Mouse (Mus musculus) frontal cortex, adult (tissue): ENCODE data around the gene Gm28230.

Experiments
- ATAC-seq: cut with Nextera tagmentation; 2 replicates; pipeline ENCODE4 v1.9.2; 2017; ENCODE audit warnings: mild to moderate bottlenecking, moderate library complexity, mixed read lengths; ENCODE audit not compliant: low TSS enrichment

The Gm28230 gene

DNA sequence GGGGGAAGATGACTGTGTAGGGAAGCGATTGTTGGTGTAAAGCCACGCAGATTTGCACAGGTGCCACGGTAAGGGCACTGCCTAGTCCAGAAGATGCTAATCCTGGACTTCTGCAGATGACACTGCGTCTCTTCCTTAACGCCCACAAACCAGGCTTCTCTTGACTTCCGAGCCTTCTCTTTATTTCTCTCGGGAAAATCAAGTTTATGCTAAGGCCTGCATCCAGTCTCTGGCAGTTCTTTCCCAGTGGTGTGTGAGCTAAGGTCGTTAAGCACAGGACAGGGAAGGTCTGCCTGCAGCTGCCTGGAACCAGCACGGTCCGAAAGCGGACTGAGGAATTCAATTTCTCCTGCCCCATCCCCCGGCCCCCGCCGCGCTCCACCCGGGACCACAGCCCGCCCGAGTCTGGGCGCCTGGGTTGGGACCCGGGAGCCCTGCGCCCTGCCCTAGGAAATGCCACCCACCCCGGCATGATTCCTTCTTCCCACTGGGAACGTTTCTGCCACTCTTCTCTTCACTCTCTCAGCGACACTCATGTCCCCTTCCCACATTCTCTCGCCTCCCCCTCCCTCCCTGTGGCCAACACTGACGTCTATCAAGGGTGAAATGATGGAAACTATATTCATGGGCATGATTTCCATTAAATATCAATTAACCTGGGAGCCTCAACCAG, 22.7 kb upstream of the Gm28230 start:
- ATAC-seq = no peak

DNA sequence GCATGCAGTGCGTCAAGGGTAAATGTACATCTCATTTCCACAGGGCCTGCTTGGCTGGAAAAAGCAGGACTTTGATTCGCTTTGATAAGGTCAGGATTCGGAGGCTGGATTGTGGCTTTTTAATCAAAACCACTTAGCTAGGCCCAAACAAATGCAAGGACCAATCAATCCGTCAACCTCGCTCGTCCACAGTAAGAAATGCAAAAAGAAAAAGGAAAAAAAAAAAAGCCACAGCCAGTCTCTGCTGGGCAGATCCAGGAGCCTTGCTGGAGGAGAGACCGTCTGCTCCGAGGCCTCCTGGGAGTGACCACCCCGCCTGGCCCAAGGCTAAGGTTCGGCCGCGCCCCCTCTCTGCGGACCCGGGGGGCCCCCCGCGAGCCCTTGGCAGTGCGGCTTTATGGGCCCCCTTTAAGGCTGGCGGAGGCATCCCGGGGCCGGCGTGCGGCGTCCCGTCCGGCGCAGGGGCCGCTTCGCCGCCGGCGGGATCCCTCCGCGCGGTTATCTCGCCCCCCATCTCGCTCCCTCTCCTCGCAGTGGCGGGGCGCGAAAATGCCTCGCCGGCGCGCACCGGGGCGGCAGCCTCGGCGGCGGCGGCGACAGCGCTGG, 22.0 kb upstream of the Gm28230 start, which contains the start of gene Hoxd8:
Gene Hoxd8 (plus strand): TSS at position 223 of the 606 bp plus-strand sequence.
- no peak for ATAC-seq

GRCm38 (mm10) chr2:74704999-74705466, 21.5 kb upstream of the Gm28230 start:
- ATAC-seq = no peak

DNA sequence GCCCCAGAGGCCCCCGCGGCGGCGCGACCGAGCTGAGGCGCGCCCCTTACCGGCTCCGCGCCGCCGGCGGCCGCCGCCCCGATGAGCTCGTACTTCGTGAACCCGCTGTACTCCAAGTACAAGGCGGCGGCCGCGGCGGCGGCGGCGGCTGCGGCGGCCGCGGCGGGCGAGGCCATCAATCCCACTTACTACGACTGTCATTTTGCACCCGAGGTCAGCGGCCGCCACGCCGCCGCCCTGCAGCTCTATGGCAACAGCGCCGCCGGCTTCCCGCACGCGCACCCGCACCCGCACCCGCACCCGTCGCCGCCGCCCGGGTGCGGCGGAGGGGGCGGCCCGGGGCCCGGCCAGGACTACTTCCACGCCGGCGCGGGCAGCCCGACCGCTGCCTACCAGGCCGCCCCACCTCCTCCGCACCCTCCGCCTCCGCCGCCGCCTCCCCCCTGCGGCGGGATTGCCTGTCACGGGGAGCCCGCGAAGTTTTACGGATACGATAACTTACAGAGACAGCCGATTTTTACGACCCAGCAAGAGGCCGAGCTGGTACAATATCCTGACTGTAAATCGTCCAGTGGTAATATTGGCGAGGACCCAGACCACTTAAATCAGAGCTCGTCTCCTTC, 20.9 kb upstream of the Gm28230 start:
- no peak for ATAC-seq

- no peak for ATAC-seq
These were observed 20.1 kb upstream of the Gm28230 start for GRCm38 (mm10) chr2:74706393-74706960.

GRCm38 (mm10) chr2:74707599-74707998, 18.9 kb upstream of the Gm28230 start:
- no peak for ATAC-seq

DNA sequence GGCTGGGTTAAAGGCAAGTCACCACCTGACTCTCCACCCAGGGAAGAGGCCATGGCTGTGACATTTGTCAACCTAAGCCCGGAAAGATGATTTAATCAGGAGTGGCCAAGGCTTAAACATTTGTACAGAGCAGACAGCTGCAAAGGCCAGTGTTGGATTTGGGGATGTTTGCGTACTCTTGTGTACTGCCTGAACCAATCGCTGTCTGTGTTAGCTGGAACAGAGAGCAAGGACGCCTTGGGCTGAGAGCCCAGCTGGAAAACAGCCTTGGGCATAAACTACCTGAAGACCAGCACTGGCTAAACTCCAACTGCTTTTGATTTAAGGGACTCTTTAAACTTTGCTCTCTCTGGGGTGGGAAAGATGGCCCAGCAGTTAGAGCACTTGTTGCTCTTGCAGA, 17.9 kb upstream of the Gm28230 start:
- no peak for ATAC-seq

- no peak for ATAC-seq
These were observed 16.8 kb upstream of the Gm28230 start for GRCm38 (mm10) chr2:74709465-74710419.

- no peak for ATAC-seq
These were observed 15.5 kb upstream of the Gm28230 start for GRCm38 (mm10) chr2:74710929-74711543.

- no peak for ATAC-seq
These were observed 14.6 kb upstream of the Gm28230 start, which contains the start of the genes Hoxd3 and Hoxd4 for GRCm38 (mm10) chr2:74711721-74712621. Hoxd3 (plus strand) TSS chr2:74711927. Hoxd4 (plus strand) TSS chr2:74711929.

DNA sequence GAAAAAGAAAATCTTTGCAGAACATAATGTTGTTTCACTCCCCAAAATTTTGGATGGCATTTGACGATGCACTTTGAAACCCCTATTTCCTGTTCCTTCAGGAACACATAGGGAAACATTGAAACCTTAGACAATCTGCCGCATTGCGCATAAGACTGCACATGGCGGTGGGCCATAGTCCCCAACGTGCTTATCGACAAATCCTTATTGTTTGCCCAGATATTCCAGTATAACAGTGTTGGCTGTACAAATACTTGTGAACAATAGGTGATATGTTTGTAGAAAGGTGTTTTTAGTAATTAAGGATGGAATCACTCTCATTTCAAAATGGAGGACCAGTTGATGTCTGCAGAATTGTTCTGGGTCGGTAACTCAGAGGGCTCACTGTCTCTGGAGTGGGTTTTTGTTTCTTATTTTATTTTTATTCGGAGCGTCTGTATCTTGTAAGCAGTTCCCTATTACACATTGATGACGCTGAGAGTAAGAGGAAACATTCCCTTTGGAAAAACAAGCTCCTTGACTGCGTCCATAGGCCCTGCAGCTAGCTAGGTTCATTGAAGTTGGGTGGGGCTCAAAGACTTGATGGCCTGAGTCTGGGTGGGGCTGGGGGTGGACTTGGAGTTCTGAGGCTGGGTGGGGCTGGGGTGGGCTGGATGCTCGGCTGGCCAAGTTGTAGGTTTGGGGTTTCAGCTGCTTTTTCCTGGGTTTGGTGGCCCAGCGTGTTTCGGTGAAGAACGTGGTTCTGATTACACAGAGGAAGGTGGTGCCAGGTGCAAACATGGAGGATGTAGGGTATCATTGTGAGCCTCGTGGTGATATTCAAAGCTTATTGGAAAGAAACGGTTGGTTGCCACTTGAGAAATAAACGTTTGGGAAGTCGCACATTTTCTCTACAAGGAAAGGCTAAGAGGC, 13.0 kb upstream of the Gm28230 start:
- no peak for ATAC-seq

GRCm38 (mm10) chr2:74714156-74714789, 12.3 kb upstream of the Gm28230 start:
- ATAC-seq = no peak

- no peak for ATAC-seq
These were observed 11.6 kb upstream of the Gm28230 start for GRCm38 (mm10) chr2:74714881-74715280.

GRCm38 (mm10) chr2:74715504-74716241, 10.9 kb upstream of the Gm28230 start:
- peak; percentile 73; the same call in 1 of the 2 replicates for ATAC-seq

- ATAC-seq = no peak
These were observed 6.1 kb upstream of the Gm28230 start for GRCm38 (mm10) chr2:74720384-74720783.

GRCm38 (mm10) chr2:74720955-74721491, 5.5 kb upstream of the Gm28230 start:
- no peak for ATAC-seq

DNA sequence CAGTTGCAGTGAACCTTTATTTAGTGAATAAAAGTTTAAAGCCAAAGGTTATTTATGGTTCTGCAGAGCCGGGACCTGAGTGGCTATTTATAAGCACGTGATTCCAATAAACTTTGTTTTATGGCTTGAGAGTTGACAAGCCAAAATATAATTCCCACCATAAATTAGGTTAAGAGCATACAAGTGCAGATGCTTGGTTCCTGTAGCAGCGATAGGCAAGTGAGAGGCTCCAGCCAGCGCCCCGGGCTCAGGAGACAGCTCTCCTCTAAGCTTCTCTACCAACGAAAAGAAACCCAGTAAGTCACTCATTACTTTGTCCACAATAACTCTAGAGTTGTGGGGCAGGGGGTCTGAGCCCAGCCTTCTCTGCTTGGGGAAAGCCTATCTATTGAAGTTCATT, 4.6 kb upstream of the Gm28230 start:
- no peak for ATAC-seq
